Mouse (Mus musculus) bone marrow, adult 2 months (tissue): ENCODE results near the gene Arhgef19.

Experiments
- CTCF ChIP-seq: fragments of 200-500 bp; IDR thresholded peaks from 2 replicates; pipeline ENCODE4 v1.5.1; 2011; ENCODE audit warnings: low read length, control low read depth; ENCODE audit not compliant: control insufficient read depth, insufficient read depth
- POLR2A ChIP-seq: fragments of 200-500 bp; IDR thresholded peaks from 2 replicates; pipeline ENCODE4 v1.6.1; 2011; ENCODE audit warnings: low read depth, mild to moderate bottlenecking, control low read depth, low read length, borderline replicate concordance; ENCODE audit not compliant: control insufficient read depth

DNA sequence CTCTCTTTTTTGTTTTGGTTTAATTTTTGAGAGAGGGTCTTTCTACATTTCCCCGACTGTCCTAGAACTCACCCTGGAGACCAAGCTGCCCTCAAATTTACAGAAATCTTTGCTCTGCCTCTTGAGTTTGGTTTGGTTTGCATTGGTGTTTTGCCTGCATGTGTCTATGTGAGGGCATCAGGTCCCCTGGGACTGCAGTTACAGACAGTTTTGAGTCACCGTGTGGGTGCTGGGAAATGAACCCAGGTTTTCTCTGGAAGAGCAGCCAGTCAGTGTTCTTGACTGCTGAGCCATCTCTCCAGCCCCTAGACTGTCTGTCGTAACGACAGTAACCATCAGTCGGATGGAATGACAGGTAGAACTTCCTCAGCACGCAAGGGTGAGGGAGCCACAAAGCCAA lies 44.7 kb upstream of the Arhgef19 start:
- TF ChIP-seq CTCF (no peak), POLR2A (no peak)
